Mouse (Mus musculus) intestine, embryonic 15.5 days (tissue): ENCODE measurements around the gene Gm29735. TPM values are rescaled to one million over a fixed set of nuclear protein-coding genes. Genes with fewer than 3 reads are reported as not detected.
"Not testable (repeated sequence)": the region's sequence is repeated elsewhere in the genome, so short reads cannot be mapped to it uniquely, and the experiment has no call there.

ENCODE experiments used
- ATAC-seq: fragments of 200-750 bp; cut with Nextera tagmentation; 2 replicates; pipeline ENCODE4 v1.8.0; 2017; ENCODE audit warnings: moderate TSS enrichment, moderate library complexity
- H3K27ac ChIP-seq: fragments of 300-500 bp; sonication (generic); 2 replicates; pipeline ENCODE4 v1.5.1; 2015; ENCODE audit warnings: mild to moderate bottlenecking, inconsistent platforms
- H3K27me3 ChIP-seq: fragments of 300-500 bp; sonication (generic); replicated peaks from 2 replicates; pipeline ENCODE4 v1.6.1; 2015; ENCODE audit warnings: inconsistent platforms
- H3K36me3 ChIP-seq: fragments of 300-500 bp; sonication (generic); 2 replicates; pipeline ENCODE4 v1.6.1; 2015; ENCODE audit warnings: inconsistent platforms
- H3K4me1 ChIP-seq: fragments of 300-500 bp; sonication (generic); replicated peaks from 2 replicates; pipeline ENCODE4 v1.6.1; 2015; ENCODE audit warnings: inconsistent platforms
- H3K4me2 ChIP-seq: fragments of 300-500 bp; sonication (generic); replicated peaks from 2 replicates; pipeline ENCODE4 v1.6.1; 2015; ENCODE audit warnings: mild to moderate bottlenecking, inconsistent platforms
- H3K4me3 ChIP-seq: fragments of 300-500 bp; sonication (generic); replicated peaks from 2 replicates; pipeline ENCODE4 v1.5.1; 2015; ENCODE audit warnings: inconsistent platforms
- H3K9ac ChIP-seq: fragments of 300-500 bp; sonication (generic); 2 replicates; pipeline ENCODE4 v1.6.1; 2015; ENCODE audit warnings: inconsistent platforms
- H3K9me3 ChIP-seq: fragments of 300-500 bp; sonication (generic); 2 replicates; pipeline ENCODE4 v1.6.1; 2016; ENCODE audit warnings: inconsistent platforms
- WGBS: fragments of 180-500 bp; shearing (Covaris S2); methylation state at CpG from one replicate; pipeline ENCODE4 v1.1.7; 2015; 5-methylcytosine and 5-hydroxymethylcytosine counted together
- polyA plus RNA-seq: library from polyadenylated mRNA; unstranded; fragments of >200 nt; fragmentation: Nextera tagmentation; extraction: Ambion mirVana; gene quantifications from 2 replicates; pipeline ENCODE4 v1.2.1, GENCODE M21; 2015

The Gm29735 gene
- polyA plus RNA-seq, 1 experiment from 2014 or later, result not detected

GRCm38 (mm10) chr7:142152191-142152590 lies 4.7 kb downstream of the Gm29735 start:
- H3K4me1 ChIP-seq, result no peaks in the 10 kb centered on the region
- no peak overlapping the region for H3K9ac ChIP-seq
- H3K27ac ChIP-seq, result no peak overlapping the region
- no peak overlapping the region for H3K4me3 ChIP-seq
- no peak for ATAC-seq
- H3K4me2 ChIP-seq, result no peak overlapping the region
- no peaks in the 10 kb centered on the region for H3K9me3 ChIP-seq
- WGBS, result 79% methylated on average over 4 of the region's 4 CpGs
- H3K36me3 ChIP-seq, result no peaks in the 10 kb centered on the region
- H3K27me3 ChIP-seq, result no peaks in the 10 kb centered on the region

- H3K4me1 ChIP-seq, result no peaks in the 10 kb centered on the region
These were observed 8.3 kb downstream of the Gm29735 start for GRCm38 (mm10) chr7:142148633-142149032.

GRCm38 (mm10) chr7:142146033-142146432 lies 10.9 kb downstream of the Gm29735 start:
- no peaks in the 10 kb centered on the region for H3K36me3 ChIP-seq
- no peaks in the 10 kb centered on the region for H3K27me3 ChIP-seq
- H3K27ac ChIP-seq, result no peak overlapping the region
- no peak for ATAC-seq
- no peak overlapping the region for H3K4me3 ChIP-seq
- no peak overlapping the region for H3K9ac ChIP-seq
- 4% methylated on average over 1 of the region's 1 CpGs for WGBS
- no peak overlapping the region for H3K4me2 ChIP-seq
- no peaks in the 10 kb centered on the region for H3K4me1 ChIP-seq
- H3K9me3 ChIP-seq, result no peaks in the 10 kb centered on the region

More at GRCm38 (mm10) chr7:142148633-142149032, 8.3 kb downstream of the Gm29735 start:
- no peak for ATAC-seq
- no peaks in the 10 kb centered on the region for H3K36me3 ChIP-seq
- H3K4me2 ChIP-seq, result no peak overlapping the region
- no peak overlapping the region for H3K4me3 ChIP-seq
- H3K9me3 ChIP-seq, result no peaks in the 10 kb centered on the region
- no peak overlapping the region for H3K27ac ChIP-seq
- H3K9ac ChIP-seq, result no peak overlapping the region
- no peaks in the 10 kb centered on the region for H3K27me3 ChIP-seq

- Histone ChIP-seq H3K4me1 (no peaks in the 10 kb centered on the region), H3K27me3 (no peaks in the 10 kb centered on the region), H3K36me3 (no peaks in the 10 kb centered on the region), H3K9ac (no peak overlapping the region), H3K4me3 (no peak overlapping the region), H3K9me3 (no peaks in the 10 kb centered on the region), H3K27ac (no peak overlapping the region), H3K4me2 (no peak overlapping the region)
- 26% methylated on average over 4 of the region's 4 CpGs for WGBS
- no peak for ATAC-seq
These were observed 11.4 kb downstream of the Gm29735 start for GRCm38 (mm10) chr7:142145413-142145940.

- no peaks in the 10 kb centered on the region for H3K9me3 ChIP-seq
- H3K9ac ChIP-seq, result no peak within 1 kb of the TSS
- WGBS, result 86% methylated on average over 1 of the region's 1 CpGs
- H3K27me3 ChIP-seq, result no peaks in the 10 kb centered on the region
- no peaks in the 10 kb centered on the region for H3K36me3 ChIP-seq
- H3K4me2 ChIP-seq, result no peak within 1 kb of the TSS
- H3K4me1 ChIP-seq, result no peaks in the 10 kb centered on the region
- no peak within 1 kb of the TSS for H3K4me3 ChIP-seq
- H3K27ac ChIP-seq, result no peak within 1 kb of the TSS
- ATAC-seq, result no peak
These were observed 12.4 kb downstream of the Gm29735 start, which contains the start of gene Gm45337 for GRCm38 (mm10) chr7:142144507-142144906. Gene Gm45337, minus strand, starts transcription at chr7:142144607.

GRCm38 (mm10) chr7:142143506-142144010 lies 13.4 kb downstream of the Gm29735 start:
- not testable (repeated sequence) for H3K27me3 ChIP-seq, H3K36me3 ChIP-seq, H3K4me3 ChIP-seq, H3K9ac ChIP-seq, H3K9me3 ChIP-seq, ATAC-seq, H3K4me1 ChIP-seq, H3K27ac ChIP-seq, H3K4me2 ChIP-seq
- WGBS, result 23% methylated on average over 1 of the region's 1 CpGs

GRCm38 (mm10) chr7:142140696-142141095 lies 16.2 kb downstream of the Gm29735 start:
- Histone ChIP-seq H3K27me3 (no peaks in the 10 kb centered on the region), H3K9me3 (no peaks in the 10 kb centered on the region), H3K27ac (no peak overlapping the region), H3K36me3 (no peaks in the 10 kb centered on the region), H3K4me3 (no peak overlapping the region), H3K4me1 (no peaks in the 10 kb centered on the region), H3K4me2 (no peak overlapping the region), H3K9ac (no peak overlapping the region)
- ATAC-seq, result no peak
- WGBS, result 16% methylated on average over 1 of the region's 1 CpGs

GRCm38 (mm10) chr7:142135934-142136333 lies 21.0 kb downstream of the Gm29735 start, which contains the start of gene Gm39115:
Gene Gm39115, minus strand, starts transcription at chr7:142136034.
- ATAC-seq, H3K9me3 ChIP-seq: not testable (repeated sequence)
- 41% methylated on average over 2 of the region's 2 CpGs for WGBS

GRCm38 (mm10) chr7:142134206-142134995 lies 22.5 kb downstream of the Gm29735 start:
- ATAC-seq, result no peak
- H3K4me3 ChIP-seq, result no peak overlapping the region
- H3K4me2 ChIP-seq, result no peak overlapping the region
- no peak overlapping the region for H3K9ac ChIP-seq
- no peaks in the 10 kb centered on the region for H3K9me3 ChIP-seq
- WGBS, result 48% methylated on average over 4 of the region's 4 CpGs
- H3K36me3 ChIP-seq, result no peaks in the 10 kb centered on the region
- no peaks in the 10 kb centered on the region for H3K4me1 ChIP-seq
- H3K27me3 ChIP-seq, result no peaks in the 10 kb centered on the region
- no peak overlapping the region for H3K27ac ChIP-seq

More at GRCm38 (mm10) chr7:142135934-142136333, 21.0 kb downstream of the Gm29735 start, which contains the start of gene Gm39115:
- not testable (repeated sequence) for H3K9ac ChIP-seq, H3K36me3 ChIP-seq, H3K27me3 ChIP-seq, H3K27ac ChIP-seq, H3K4me3 ChIP-seq, H3K4me1 ChIP-seq, H3K4me2 ChIP-seq

GRCm38 (mm10) chr7:142128843-142129242 lies 28.1 kb downstream of the Gm29735 start:
- WGBS, result 62% methylated on average over 4 of the region's 4 CpGs
- Histone ChIP-seq H3K36me3 (no peaks in the 10 kb centered on the region), H3K4me2 (no peak overlapping the region), H3K9me3 (no peaks in the 10 kb centered on the region), H3K4me1 (no peaks in the 10 kb centered on the region), H3K4me3 (no peak overlapping the region), H3K9ac (no peak overlapping the region), H3K27me3 (no peaks in the 10 kb centered on the region), H3K27ac (no peak overlapping the region)
- no peak for ATAC-seq

GRCm38 (mm10) chr7:142120629-142121028 lies 36.3 kb downstream of the Gm29735 start, which contains the start of gene Gm45618:
Gene Gm45618, minus strand, starts transcription at chr7:142120729.
- not testable (repeated sequence) for H3K4me3 ChIP-seq, ATAC-seq, H3K27ac ChIP-seq, H3K4me2 ChIP-seq, H3K4me1 ChIP-seq, H3K9ac ChIP-seq, H3K36me3 ChIP-seq, H3K27me3 ChIP-seq, H3K9me3 ChIP-seq
- 78% methylated on average over 1 of the region's 1 CpGs for WGBS

GRCm38 (mm10) chr7:142119632-142120031 lies 37.3 kb downstream of the Gm29735 start:
- Histone ChIP-seq H3K4me2 (no peak overlapping the region), H3K27me3 (no peaks in the 10 kb centered on the region), H3K4me1 (no peaks in the 10 kb centered on the region), H3K4me3 (no peak overlapping the region), H3K27ac (no peak overlapping the region), H3K36me3 (no peaks in the 10 kb centered on the region), H3K9ac (no peak overlapping the region), H3K9me3 (no peaks in the 10 kb centered on the region)
- WGBS, result 21% methylated on average over 5 of the region's 5 CpGs
- no peak for ATAC-seq
